Mouse (Mus musculus) gonadal fat pad, adult 2 months (tissue): ENCODE results near the gene Mob1b. TPM values are rescaled to one million over a fixed set of nuclear protein-coding genes. Genes with fewer than 3 reads are reported as not detected.

Experiments
- DNase-seq: peaks from one replicate; pipeline ENCODE4 v3.0.0-alpha.2; 2012; ENCODE audit warnings: low read depth
- polyA plus RNA-seq: library from polyadenylated mRNA; depleted of rRNA; stranded (reverse); fragments of >200 nt; gene quantifications from 2 replicates; pipeline ENCODE4 v1.2.3, GENCODE M21; 2012; rRNA removed

Mob1b gene
- polyA plus RNA-seq: 5.4 and 7.0 TPM in 2 replicates

DNA sequence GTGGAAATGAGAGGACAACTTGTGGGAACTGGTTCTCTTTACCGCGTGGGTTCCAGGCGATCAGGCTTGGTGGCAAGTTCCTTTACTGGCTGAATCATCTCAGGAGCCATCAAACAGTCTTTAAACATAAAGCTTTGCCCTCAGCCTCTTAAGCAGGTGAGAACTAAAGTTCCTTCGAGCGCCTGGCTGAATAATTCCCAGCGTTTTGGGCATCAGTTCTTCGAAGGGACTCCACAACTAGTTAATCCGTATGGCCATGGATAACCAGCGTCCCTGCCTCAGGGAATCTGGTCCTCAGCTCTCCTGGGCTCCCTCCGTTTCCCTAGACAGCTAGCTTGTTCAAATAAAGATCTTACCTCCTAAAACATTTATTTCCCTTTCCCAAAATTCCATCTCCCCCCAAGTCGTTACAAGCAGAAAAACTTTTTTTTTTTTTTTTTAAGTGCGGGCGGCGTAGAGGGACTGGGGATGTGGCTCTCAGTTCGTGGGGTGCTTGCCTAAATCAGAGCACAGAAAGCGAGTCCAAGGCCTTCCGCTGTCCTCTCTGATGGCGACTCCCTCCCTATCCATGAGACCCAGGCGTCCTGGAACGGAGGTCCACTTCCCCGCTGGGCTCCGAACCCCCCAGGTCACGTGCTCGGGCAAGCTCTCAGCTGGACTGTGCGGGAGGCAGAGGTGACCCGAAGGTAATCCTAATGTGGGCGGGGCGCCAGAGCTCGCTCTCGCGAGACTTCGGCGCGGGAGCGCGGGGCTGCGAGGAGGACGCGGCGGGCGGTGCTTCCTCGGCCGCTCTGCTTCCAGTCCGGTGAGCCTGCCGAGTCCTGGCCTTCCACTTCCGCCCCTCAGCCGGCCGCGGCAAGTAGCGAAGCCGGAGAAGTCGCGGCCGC is at the start of gene Mob1b:
Gene Mob1b, plus strand, starts transcription at position 740 of the 887 bp plus-strand sequence.
- peak; percentile 46 for DNase-seq

DNA sequence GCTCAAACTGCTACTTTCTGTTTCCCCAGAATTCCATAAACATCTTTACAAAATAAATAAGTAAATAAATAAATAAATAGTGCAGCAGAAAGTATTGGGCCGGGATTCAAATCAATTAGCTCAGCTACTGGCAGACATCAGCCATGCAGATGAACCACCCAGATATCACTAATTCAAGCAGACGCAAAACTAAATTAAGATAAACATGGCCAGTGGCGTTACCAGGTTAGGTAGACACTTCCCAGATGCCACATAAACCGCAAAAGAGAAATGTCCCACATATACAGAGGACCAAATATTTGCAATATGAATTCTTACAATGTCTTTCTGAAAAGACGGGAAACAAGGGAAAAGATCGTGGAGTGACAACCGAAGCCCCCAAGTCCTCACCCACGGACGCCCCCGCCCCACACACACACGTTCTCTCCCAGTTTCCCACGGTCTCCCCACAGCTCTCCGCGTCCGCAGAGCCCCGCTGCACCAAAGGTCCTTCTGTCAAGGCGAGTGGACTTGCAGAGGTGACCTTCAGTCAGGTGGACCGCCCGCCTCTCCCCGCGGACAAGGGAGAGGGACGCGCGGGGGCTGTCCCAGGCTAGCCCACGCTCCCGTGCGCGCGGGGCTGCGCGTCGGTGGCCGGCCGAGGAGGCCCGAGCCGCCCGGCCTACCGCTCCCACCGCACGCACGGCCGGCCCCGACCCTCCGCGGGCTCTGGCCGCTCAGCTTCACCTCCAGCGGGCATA is 45.8 kb upstream of the Mob1b start:
- no peak for DNase-seq

DNA sequence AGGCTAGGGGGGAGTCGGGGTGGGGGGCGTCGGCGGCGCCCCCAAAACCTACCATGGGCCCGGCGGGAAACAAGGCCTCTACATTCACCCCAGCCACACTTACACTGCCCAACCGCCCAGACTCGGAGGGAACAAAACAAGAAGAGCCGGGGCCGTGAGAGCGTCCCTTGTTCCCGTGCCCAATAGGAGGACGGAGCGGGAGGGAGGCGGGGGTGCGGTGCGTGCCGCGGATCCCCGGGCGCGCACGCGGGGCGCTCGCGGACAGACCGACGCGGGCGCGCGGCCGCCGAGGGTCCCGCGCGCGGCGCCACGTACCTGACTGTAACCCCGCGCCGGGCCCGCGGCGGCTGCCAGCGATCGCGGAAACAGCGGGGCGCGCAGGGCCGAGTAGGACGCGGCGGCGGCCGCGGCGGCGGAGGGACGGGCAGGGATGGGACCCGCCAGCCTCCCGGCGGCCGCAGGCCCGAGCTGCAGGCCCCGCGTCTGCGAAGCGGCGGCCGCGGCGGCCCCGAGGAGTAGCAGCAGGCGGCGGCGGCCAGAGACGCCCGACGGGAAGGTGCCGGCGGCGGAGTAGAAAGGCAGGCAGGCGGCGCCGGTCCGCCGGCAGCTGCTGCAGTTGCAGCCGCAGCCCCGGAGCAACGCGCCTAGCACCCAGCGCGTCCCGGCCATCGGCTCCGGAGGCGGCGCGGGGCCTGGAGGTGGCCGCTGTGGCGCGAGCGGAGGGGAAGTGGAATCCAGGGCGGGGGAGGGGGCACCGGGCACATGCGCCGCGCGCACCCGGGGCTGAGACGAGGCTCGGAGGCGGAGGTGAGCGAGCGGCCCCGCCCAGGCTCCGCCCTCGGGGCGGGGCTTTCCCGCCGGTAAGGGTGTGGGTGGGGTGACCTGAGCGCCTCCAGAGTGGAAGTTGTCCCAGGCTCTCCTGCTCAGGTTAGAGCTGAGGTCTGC is 44.9 kb upstream of the Mob1b start, which contains the start of gene Grsf1:
Gene Grsf1, minus strand, starts transcription at position 729 of the 945 bp plus-strand sequence.
- no peak for DNase-seq

DNA sequence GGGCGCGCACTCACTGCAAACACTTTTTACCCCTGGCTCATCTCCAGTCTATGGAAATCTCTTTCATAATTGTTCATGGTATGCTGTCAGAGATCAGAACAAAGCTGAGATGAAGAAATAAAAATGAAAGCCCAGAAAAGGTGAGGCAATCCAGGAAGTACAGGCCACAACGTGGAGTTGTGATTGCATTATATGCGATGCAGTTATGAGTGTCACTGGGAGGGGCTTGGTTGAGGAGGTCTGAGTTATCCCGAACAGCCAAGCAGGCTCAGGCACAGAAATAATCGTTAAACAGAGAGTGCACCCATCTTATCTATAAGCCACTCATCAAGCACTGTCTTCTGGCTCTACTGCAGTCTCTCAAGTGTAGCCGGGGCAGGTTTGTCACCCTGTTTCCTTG is 41.7 kb upstream of the Mob1b start:
- no peak for DNase-seq

DNA sequence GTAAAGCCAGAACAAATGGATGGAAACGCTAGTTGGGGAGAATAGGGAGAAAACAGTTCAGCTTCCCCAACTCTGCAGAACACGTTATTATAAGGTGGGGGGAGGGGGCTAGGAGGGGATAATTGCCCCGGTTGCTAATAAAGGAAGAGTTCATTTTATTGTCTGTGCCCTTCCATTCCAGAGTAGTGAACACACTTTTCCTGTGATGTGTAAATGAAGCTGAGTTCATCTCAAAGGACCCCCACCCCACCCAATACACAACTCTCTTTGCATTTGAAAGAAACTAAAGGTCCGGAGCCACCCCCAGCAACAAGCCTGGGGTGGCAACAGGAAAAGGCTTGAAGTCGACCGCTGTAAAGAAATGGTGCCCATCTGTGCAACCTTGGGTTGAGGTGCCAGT is 41.3 kb upstream of the Mob1b start:
- DNase-seq: no peak

DNA sequence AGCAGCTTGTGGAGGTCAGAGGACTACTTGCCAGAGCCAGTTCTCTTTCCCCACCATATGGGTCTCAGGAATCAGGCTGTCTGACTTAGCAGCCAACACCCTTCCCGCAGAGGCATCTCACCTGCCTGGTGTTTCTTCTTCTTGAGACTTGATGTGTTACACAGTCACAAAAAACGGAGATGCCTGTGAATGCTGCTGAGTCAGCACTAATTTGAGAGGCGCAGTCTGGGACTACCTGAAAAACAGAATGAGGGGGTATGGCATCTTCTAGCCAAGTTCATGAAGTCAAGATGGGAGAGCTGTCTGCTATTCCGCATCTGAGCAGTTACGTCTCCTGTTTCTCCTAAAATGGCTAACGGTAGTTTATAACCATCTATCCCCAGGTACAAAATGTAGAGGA is 40.1 kb upstream of the Mob1b start:
- DNase-seq: no peak

DNA sequence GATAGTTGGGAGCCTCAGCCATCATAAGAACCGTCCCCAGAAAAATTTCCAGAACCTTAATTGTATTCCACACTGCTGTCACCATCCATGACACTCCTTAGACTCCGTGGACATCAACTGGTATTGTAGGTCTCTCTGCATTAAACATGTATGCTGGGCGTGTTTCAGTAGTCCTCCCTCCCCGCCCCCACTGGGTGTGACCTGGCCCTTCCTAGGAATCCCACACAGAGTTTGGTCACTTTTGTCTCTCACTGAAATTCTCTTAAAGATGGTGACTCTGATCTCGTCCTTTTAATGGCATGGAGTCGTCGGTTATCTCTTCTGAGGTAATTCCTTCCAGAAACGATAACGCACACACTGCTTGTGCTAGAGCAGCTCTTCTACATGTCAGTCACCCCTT is 36.9 kb upstream of the Mob1b start:
- no peak for DNase-seq

DNA sequence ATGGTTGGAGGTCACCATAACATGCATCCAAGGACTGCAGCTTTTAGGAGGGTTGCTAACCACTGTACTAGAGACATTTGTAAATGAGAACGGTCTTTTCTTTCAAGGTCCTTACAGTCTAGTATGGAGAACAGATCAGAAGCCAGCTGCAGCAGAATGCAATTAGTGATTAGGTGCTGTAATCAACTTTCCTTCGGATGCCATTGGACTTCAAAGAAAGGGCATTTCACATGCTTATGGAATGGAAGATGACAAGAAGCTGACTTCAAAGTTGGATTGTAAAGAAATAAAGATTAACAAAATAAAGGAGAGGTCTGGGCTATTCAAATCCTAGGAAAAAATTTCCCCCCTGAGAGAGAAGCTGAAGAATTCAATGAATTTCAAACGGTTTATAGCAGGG is 36.4 kb upstream of the Mob1b start:
- DNase-seq: no peak

DNA sequence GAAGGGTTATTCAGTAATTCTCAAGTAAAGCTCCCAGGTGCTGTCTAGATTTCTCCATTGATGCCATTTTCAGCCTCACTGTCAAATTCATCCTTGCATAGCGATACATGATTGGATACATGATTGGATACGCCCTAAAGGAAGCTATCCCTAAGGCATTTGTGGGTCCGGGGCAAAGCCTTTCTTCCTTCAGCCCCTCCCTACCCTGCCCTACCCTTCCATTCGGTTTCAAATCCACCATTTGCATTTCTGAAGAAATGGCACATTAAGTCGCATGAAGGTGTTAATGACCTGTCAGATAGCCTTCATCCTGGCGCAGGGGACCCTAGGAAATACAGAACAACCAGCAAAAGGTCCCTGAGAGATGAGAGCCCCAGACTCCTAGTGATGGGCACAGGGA is 35.3 kb upstream of the Mob1b start:
- no peak for DNase-seq

DNA sequence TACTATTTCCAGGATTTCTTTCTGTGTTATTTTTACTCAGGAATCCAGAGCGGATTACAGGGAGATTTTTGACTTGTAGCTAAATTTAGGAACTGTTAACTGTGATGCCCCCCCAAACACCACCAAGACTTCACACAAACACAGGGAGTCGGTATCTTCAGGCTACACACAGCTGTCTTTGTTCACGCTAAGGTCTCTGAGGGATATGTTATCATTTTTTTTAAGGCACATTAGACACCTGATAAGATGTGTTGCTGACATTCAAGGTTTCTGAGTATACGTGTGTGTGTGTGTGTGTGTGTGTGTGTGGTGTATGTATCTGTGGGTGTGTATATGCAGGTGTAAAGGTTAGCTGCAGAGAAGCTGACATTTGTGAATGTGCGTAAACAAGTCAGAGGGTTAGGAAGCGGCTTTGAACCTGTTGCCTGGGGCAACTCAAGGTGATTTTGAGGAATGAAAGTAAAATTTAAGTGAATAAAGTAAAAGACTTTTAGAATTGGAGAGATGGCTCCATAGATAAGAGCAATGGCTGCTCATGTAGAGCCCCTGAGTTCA is 34.8 kb upstream of the Mob1b start:
- DNase-seq: no peak

DNA sequence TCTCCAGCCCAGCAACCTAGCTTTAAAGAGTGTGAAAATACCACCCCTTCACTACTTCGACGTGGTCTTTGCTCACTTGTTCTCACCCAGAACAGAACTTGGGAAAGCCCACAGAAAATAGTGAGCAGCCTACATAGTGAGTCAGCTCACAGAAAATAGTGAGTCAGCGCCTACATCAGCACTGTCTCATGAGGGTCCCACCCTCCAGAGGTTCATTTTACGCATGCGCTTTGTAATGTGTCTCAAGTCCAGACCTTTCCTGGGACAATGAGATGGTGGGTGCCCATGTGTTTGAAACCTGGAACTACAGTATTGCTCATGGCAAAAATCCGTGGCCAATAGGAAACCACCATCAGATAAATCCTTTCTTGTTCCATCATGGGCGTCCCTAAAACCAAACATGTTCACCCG is 32.7 kb upstream of the Mob1b start:
- no peak for DNase-seq

DNA sequence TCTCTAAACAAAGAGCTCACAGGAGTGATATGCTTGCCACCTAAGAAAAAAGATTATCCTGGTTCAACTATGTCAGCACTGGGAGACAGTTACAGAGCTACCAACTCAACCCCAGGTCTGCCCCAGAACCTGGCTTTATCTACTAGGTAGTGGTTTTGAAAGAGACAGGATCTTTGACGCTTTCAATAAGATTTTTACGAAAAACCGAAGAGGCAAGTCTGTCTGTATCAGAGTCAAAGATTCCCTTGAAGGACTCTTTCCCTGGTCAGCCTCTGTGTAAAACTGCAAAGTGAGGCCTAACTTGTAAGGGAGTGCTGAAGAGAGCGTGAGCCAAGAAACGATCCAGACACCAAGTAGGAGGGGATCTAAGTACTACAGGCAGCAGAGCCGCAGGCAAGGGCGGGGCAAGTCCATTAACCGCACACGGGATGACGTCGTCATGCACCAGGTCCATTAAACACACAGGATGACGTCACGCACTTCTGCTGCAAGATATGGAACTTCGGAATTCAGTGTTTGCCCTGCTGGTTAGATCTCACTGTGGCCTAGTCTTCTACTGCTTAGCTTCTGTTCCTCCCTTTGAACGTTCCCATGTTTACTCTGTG is 32.0 kb upstream of the Mob1b start:
- no peak for DNase-seq

DNA sequence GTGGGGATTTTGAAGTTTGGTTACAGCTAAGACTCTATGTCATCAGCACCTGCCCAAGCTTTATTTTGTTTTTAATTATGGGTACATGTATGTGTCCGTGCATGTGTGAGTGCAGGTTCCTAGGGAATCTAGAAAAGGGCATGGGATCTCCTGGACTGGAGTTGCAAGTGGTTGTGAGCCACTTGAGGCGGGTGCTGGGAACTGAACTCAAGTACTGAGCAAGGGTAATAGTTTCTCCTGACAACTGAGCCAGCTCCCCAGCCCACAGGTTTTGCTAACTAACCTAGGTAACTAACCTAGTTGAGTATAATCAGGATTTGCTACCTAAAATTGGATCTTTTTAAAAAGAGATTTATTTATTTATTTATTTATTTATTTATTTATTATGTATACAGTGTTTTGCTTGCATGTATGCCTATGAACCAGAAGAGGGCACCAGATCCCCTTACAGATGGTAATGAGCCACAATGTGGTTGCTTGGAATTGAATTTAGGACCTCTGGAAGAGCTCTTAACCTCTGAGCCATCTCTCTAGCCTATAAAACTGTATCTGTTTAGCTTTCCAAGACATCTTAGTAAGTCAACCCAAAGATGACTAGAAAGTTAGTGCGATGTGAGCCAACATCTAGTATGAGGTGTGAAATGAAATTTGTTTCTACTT is 31.2 kb upstream of the Mob1b start:
- no peak for DNase-seq

DNA sequence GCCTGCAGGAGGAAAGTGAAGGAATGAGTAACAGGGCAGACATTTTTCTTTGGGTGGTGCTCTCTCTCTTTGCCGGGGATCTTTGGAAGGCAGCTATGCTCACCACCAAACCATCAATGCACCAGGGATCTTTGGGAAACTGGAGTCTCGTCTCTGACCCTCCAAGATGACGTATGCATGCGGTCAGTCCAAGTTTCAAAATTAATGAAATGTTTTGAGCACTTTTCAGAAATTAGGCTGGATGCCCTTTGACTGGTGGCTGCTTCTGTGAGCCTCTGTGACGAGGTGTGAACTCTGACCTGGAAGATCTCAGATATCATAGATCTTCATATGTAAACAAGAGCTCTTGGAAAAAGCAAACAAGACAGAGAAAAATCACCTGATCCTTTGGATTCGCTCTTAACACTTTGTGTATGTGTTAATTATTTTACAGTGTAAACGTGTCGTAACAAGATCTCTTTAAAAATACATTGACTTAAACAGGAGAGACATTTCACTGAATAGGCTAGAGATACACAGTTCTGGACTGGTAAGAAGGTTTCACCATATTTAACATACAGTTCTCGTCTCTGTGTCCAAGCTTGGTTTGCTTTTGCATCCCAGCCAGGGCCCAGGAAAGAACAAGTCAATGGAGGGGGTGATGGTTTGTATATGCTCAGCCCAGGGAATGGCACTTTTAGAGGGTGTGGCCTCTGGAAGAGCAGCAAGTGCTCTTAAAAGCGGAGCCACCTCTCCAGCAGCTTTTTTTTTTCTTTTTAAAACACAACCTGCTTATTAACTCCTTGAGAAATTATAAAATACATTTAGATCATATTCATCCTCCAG is 29.8 kb upstream of the Mob1b start:
- no peak for DNase-seq

DNA sequence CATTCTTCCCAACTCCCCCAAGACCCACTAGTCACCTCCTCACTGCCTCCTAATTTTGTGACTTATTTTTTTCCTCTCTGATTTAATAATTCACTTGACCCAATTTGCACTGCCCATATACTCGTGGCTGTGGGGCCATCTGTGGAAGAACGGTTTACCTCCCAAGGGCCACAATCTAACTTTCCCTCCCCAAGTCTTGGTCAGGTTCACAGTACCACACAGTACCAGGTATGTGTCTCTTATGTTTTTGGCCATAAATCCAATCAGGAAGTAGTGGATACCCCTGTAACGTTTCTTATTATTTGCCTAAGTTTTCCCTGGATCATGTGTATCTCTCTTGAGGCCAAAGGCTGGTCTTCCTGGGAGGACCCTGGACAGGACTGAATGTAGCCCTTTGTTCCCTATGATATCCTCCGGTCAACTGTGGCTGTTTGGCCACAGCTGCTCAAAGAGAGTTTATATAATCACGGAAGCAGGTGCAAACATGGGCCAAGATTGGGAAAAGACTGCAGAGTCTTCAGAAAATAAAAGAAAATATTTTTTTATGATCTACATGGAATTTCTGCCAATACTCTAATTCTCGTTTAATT is 29.1 kb upstream of the Mob1b start:
- DNase-seq: no peak

DNA sequence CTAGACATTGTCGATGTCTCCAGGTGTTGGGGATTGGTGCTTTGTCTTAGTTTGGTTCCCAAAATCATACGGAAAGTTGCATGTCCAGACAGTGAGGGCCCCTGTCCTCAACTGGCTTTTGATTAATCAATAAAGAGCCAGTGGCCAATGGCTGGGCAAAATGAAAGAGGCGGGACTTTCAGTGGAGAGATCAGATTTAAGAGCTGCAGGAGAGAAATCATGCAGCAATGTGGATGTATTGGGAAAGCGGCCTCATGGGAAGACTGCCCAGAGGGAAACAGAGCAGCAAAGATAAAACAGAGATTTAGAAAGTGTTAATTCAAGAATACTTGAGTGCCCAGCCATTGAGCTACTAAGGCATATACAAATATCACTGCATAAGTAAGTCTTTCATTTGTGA is 28.1 kb upstream of the Mob1b start:
- no peak for DNase-seq

DNA sequence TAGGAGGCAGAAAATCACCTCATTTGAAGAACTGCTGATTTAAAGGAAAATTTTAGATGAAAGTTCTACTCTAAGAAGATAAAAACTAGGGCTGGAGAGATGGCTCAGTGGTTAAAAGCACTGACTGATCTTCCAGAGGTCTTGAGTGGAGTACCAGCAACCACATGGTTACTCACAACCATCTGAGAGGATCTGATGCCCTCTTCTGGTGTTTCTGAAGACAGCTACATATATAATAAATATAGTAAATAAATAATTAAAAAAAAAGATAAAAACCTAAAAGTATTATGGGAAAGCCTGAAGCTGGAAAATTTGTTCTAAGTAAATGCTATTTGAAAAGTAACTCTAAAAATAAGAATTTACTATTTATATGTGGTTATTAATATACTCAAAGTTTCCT is 27.6 kb upstream of the Mob1b start:
- no peak for DNase-seq

DNA sequence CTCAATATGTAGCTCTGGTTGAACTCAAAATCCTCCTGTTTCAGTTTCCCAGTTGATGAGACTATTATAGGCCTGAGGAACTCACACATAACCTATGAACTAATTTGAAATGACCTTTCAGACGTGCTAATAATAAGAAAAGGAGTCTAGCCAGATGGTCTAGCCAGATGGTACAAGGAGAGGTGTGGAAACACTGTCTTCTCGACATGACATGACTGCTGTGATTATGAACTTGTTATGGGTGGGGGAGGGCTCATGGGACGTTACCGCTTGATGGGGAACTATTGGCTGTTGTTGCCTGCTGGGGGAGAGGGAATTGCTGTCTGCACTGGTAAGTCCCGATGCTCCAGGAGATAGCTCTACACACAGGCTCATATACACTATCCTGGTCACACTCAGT is 23.4 kb upstream of the Mob1b start:
- no peak for DNase-seq

DNA sequence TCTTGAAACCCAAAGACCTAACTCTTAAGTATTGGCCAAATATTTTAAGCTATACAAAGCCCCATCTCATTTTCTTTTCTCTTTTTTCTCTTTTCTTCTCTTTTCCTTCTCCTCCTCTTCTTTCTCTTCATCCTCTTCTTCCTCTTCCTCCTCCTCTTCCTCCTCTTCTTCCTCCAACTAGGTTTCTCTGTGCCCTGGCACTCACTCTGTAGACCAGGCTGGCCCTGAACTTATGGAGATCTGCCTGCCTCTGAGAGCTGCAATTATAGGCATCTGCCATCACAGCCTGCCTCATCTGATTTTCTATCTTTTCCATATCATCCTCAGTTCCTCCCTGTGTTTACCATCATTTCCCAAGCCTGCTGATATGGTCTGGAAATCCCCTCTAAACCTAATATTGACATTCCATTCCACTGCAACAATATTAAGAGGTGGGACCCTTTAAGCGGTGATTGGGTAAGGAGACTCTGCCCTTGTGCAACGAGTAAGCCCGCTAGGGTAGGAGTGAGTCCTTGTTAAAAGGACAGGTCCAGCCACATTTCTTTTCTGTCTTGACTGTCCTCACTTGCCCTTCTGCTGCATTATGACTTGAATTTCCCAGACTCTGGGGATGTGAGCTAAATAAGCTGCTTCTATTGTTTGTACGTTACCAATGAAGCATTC is 21.3 kb upstream of the Mob1b start:
- no peak for DNase-seq
